Mouse (Mus musculus): ENCODE measurements around the gene Pi4k2b.
"Not testable (repeated sequence)": the region's sequence is repeated elsewhere in the genome, so short reads cannot be mapped to it uniquely, and the experiment has no call there.

Pi4k2b gene

GRCm38 (mm10) chr5:52776466-52777354 lies 35.3 kb downstream of the Pi4k2b start:
- not testable (repeated sequence) for DNase-seq (ENCODE audit: low read depth, low spot score)

DNA sequence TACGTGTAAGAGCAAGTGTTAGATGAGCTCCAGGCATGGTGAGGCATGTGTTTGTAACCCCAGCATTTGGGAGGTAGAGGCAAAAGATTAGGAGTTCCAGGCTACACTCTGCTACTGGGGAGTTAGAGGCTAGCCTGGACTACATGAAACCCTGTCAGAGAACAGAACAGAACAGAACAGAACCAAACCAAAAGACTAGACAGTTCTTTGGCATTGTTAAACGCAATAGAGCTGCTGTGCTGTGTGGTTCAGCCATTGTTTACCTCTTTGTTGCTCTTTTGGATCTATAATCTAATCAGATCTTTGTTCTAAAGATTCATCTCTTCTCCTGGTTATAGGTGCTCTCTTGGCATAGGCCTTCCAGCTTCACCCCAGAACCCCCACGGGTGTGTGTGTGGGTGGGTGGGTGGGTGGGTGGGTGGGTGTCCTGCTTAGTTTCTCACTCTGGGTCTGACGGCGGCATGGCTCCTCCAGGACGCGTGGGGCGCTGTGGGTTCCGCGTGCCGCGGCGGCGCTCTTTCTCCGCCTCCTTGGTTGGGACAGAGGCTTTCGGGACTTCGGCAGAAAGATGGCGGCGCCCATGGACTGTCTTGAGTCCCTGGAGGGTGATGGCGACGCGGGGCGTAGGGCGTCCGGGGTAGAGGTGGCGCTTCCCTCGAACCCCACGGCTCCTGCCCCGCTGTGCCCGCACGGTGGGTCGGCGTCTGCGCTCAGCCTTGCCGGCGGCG lies 41.3 kb downstream of the Pi4k2b start:
- peak; percentile 83 for DNase-seq (ENCODE audit: low read depth, low spot score)

DNA sequence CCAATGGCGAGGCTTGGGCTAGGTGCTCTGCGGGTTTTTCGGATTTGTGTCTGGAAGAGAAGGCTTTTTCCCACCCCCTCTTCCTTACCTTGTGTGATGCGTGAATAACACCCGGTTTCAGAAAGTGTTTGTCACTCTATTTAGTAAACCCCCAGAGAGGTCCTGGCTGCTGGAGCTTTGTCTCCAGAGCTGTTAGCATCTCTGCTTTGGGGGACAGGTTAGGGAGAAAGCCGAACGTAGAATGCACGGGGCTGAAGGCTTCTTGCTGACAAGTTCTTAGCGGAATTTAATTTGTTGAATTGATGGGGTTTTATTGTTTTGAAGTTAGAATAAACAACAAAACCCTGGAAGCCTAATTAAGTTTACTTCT lies 41.9 kb downstream of the Pi4k2b start:
- no peak for DNase-seq (ENCODE audit: low read depth, low spot score)

DNA sequence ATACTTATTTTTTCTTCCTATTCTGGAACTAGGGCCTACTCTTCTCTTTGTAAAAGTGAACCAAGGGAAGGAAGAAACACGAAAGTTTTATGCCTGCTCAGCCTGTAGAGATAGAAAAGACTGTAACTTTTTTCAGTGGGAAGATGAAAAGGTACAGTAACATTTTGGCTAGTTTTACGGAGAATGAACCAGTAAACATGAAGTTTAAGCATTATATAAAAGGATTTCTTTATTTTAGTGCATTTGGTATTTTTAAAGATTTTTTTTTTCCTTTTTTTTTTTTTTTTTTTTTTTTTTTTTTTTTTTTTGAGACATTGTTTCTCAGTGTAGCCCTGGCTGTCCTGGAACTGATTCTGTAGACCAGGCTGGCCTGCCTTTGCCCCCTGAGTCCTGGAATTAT lies 42.6 kb downstream of the Pi4k2b start:
- no peak for DNase-seq (ENCODE audit: low read depth, low spot score)

DNA sequence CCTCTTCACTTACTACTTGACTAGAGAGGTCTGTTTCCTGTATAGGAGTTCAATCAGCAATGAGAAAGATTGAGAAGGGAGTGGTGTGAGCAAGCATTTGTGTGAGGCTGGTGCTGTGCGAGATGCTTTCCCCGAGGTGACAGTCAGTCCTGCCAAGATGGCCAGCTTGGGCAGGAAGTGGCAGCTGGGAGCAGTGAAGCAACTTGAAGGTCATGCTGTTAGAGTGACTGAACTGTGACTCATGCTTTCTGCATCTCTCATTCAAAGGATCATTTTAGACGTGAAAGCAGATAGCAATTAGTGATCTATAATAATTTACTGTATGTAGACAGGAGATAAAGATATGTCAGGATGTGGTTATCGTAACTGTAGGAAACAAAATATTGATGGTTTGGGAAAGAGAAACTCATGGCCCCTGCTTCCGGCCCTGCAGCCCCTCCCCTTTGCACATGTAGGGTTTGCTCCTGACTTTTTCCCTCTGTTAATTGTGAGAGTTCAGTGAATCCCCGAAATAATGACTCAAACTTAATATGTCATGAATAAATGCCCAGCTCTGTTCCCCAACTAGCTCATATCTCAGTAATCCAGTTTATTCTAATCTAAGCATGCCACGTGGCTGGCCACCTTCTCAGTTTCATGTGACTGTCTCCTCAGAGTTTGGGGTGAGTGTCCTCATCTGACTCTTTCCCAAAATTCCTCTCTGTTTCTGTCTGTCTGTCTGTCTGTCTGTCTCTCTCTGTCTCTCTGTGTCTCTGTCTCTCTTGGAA lies 45.4 kb downstream of the Pi4k2b start:
- DNase-seq (ENCODE audit: low read depth, low spot score): no peak

GRCm38 (mm10) chr5:52793230-52793629 lies 51.9 kb downstream of the Pi4k2b start:
- no peak for DNase-seq (ENCODE audit: low read depth, low spot score)

DNA sequence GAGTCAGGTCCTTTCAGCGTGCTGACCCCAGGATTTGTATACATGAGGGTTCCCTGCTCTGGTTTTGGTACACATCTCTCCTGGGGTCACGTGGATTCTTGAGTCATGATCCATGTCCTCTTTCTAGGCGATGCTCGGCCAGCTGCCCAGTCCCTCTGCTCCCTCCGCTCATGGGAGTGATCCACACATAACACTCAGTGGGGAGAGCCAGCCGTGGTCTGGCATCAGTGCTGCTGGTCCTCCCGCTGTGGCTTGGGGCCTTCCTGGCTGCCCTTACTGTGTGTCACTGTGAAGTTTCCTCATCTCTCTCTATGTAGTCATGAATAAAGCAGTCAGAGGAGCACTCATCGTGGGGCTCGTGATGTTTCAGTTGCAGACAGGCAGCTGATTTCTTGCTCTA lies 52.7 kb downstream of the Pi4k2b start:
- DNase-seq (ENCODE audit: low read depth, low spot score): no peak

GRCm38 (mm10) chr5:52799274-52799985 lies 58.1 kb downstream of the Pi4k2b start:
- no peak for DNase-seq (ENCODE audit: low read depth, low spot score)

- DNase-seq (ENCODE audit: low read depth, low spot score): no peak
These were observed 64.4 kb downstream of the Pi4k2b start for GRCm38 (mm10) chr5:52805801-52806200.

DNA sequence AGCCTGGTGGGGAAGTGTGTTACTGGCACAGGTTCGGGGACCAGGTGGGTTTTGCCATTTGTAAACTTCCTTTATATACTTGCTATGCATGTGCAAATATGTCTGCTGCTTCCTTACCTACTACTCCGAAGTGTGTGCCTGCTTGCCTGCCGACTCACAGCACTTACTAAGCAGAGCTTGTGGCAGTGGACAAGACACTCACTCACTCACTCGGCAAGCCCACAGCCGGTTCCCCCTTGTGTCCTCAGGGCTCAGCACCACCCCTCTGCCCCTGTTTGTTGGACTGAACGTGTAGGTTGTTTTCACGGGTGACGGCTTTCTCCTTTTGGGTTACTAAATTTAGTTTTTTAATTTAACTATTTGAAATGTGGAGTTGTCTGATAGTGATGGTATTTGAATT lies 65.0 kb downstream of the Pi4k2b start:
- no peak for DNase-seq (ENCODE audit: low read depth, low spot score)

DNA sequence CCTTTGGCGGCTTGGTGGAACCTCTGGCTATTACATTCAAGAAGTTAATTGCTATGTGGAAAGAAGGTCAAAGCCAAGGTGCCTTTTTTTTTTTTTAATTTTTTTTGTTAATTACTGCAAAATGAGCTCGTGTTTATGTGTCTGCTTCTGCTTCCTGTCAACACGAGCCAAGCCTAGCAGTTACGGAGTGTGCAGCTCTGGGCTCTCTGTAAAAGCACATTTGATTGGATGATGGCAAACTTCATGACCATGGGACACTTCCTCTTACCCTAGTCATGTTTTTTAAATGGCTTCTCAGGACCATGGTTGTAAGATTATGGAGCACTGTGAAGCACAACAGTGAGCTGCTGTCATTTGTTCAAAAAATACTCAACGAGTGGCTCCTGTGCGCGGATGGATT lies 65.7 kb downstream of the Pi4k2b start:
- DNase-seq (ENCODE audit: low read depth, low spot score): no peak

GRCm38 (mm10) chr5:52810446-52810845 lies 69.1 kb downstream of the Pi4k2b start:
- no peak for DNase-seq (ENCODE audit: low read depth, low spot score)

DNA sequence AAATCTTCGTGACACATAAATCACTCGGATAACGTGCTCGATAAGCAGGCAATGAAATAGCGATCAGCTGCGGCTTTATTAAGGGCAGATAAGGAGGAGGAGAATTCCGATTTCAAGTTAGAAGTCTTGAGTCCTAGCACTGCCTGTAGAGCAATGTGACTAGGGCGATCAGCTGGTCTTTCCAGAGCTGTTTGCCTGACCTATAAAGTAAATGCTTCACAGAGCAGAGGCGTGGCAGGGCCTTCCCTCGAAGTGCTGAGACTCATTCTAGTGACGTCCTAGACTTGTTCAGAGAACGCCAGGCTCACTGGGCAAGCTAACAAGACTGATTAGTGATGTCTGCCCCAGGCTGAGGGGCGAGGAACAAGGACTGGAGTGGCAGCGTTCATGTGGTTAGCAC lies 69.7 kb downstream of the Pi4k2b start:
- DNase-seq (ENCODE audit: low read depth, low spot score): no peak

GRCm38 (mm10) chr5:52812456-52812855 lies 71.1 kb downstream of the Pi4k2b start:
- no peak for DNase-seq (ENCODE audit: low read depth, low spot score)

DNA sequence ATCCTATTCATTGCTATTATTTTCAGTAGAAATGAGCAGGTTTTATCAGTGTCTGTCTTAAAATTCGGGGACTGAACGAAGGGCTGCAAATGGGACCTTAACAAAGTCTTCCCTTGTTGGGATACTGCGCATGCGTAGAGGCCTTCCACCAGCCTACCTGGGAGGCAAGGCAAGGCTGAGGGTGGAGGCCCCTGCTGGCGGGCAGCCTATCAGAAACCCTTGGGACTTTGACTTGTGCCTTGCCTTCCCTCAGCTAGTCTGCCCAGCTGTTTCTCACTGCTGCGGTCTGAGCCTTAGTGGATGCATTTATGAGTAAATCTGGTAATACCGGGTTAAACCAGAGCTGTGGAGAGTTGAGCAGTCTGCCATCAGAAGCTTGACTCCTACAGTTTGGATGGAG lies 71.9 kb downstream of the Pi4k2b start:
- DNase-seq (ENCODE audit: low read depth, low spot score): no peak

DNA sequence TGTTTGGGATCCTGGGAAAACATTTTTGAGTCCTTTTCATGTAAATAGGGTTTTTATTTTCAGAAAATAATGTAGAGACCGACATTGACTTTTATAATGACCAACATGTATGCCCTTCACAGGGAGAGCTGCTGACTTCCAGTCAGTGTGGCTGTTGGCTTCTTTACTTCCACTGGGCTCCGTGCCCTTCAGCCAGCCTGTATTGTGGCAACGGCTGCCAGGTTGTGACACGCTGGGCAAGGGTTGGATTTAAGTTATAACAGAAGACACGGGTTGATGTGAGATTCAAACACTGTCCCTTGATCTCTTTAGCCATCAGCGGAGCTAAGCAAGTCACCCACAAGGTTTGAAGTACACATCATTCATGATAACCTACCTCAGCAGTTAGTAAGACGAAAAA lies 77.3 kb downstream of the Pi4k2b start:
- no peak for DNase-seq (ENCODE audit: low read depth, low spot score)

Data from forelimb bud, embryonic 11.5 days (tissue).